Mouse (Mus musculus) kidney, embryonic 15.5 days (tissue): ENCODE measurements around the gene Gm5737. TPM values are rescaled to one million over a fixed set of nuclear protein-coding genes. Genes with fewer than 3 reads are reported as not detected.

Experiments used
- ATAC-seq: fragments of 200-750 bp; cut with Nextera tagmentation; replicated peaks from 2 replicates; pipeline ENCODE4 v1.8.0; 2017; ENCODE audit warnings: moderate TSS enrichment; ENCODE audit not compliant: low FRiP score
- H3K27ac ChIP-seq: fragments of 300-500 bp; sonication (generic); 2 replicates; pipeline ENCODE4 v1.5.1; 2015; ENCODE audit warnings: mild to moderate bottlenecking, inconsistent platforms
- H3K27me3 ChIP-seq: fragments of 300-500 bp; sonication (generic); 2 replicates; pipeline ENCODE4 v1.6.1; 2015; ENCODE audit warnings: inconsistent platforms
- H3K36me3 ChIP-seq: fragments of 300-500 bp; sonication (generic); 2 replicates; pipeline ENCODE4 v1.6.1; 2015; ENCODE audit warnings: inconsistent platforms
- H3K4me1 ChIP-seq: fragments of 300-500 bp; sonication (generic); 2 replicates; pipeline ENCODE4 v1.6.1; 2015; ENCODE audit warnings: inconsistent platforms
- H3K4me2 ChIP-seq: fragments of 300-500 bp; sonication (generic); 2 replicates; pipeline ENCODE4 v1.6.1; 2015; ENCODE audit warnings: moderate library complexity, mild to moderate bottlenecking, inconsistent platforms
- H3K4me3 ChIP-seq: fragments of 300-500 bp; sonication (generic); replicated peaks from 2 replicates; pipeline ENCODE4 v1.5.1; 2015; ENCODE audit warnings: mild to moderate bottlenecking, inconsistent platforms
- H3K9ac ChIP-seq: fragments of 300-500 bp; sonication (generic); 2 replicates; pipeline ENCODE4 v1.6.1; 2015; ENCODE audit warnings: mild to moderate bottlenecking, inconsistent platforms
- H3K9me3 ChIP-seq: fragments of 300-500 bp; sonication (generic); replicated peaks from 2 replicates; pipeline ENCODE4 v1.6.1; 2016; ENCODE audit warnings: inconsistent platforms
- WGBS: fragments of 180-500 bp; shearing (Covaris S2); methylation state at CpG from one replicate; pipeline ENCODE4 v1.1.7; 2015; ENCODE audit warnings: mixed read lengths; 5-methylcytosine and 5-hydroxymethylcytosine counted together
- polyA plus RNA-seq: library from polyadenylated mRNA; unstranded; fragments of >200 nt; fragmentation: Nextera tagmentation; extraction: Ambion mirVana; gene quantifications from 2 replicates; pipeline ENCODE4 v1.2.1, GENCODE M21; 2015

Gene Gm5737
- polyA plus RNA-seq, 1 experiment from 2014 or later, result not detected

- H3K36me3 ChIP-seq, result no peaks in the 10 kb centered on the region
- peak overlapping the region; percentile 51 for H3K9ac ChIP-seq
- H3K27ac ChIP-seq, result peak overlapping the region; percentile 86
- peak; percentile 55 for ATAC-seq
- no peaks in the 10 kb centered on the region for H3K9me3 ChIP-seq
- under 1% methylated on average over 46 of the region's 46 CpGs for WGBS
- H3K27me3 ChIP-seq, result peaks cover 9% of the 10 kb centered on the region; the same call in 1 of the 2 replicates
- peak overlapping the region; percentile 70 for H3K4me3 ChIP-seq
- H3K4me1 ChIP-seq, result peaks cover 26% of the 10 kb centered on the region
- peak overlapping the region; percentile 98 for H3K4me2 ChIP-seq
These were observed 18.5 kb downstream of the Gm5737 start for GRCm38 (mm10) chr7:120830431-120831381.

DNA sequence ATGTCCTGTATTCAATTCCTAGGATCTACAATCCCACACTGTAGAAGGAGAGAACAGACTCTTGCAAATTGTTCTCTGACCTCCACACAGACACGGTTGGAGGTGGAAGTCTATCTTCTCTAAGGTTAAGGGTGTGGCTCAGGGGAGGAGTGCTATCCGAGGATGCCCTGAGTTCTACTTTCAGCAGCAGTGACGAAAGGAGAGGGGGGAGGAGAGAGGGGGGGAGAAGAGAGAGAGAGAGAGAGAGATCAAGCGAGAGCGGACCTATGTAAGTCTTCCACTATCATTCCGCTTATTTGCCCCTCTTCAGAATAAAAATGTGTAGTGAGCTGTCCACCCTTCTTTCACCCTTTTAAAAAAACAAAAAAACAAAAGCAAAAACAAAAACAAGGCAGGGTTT lies 22.3 kb downstream of the Gm5737 start:
- H3K27ac ChIP-seq, result peak overlapping the region; percentile 85; the same call in 1 of the 2 replicates
- H3K36me3 ChIP-seq, result no peaks in the 10 kb centered on the region
- no peaks in the 10 kb centered on the region for H3K9me3 ChIP-seq
- H3K27me3 ChIP-seq, result peaks cover 9% of the 10 kb centered on the region; the same call in 1 of the 2 replicates
- whole genome bisulfite sequencing, result 47% methylated on average over 6 of the region's 6 CpGs
- peaks cover 39% of the 10 kb centered on the region for H3K4me1 ChIP-seq
- no peak for ATAC-seq
- H3K9ac ChIP-seq, result no peak overlapping the region
- H3K4me2 ChIP-seq, result peak overlapping the region; percentile 72
- peak overlapping the region; percentile 77 for H3K4me3 ChIP-seq

- Histone ChIP-seq H3K4me2 (peak overlapping the region; percentile 72), H3K27ac (peak overlapping the region; percentile 85), H3K36me3 (no peaks in the 10 kb centered on the region), H3K9ac (peak overlapping the region; percentile 41), H3K4me1 (peaks cover 37% of the 10 kb centered on the region), H3K9me3 (no peaks in the 10 kb centered on the region), H3K27me3 (peaks cover 9% of the 10 kb centered on the region; the same call in 1 of the 2 replicates), H3K4me3 (peak overlapping the region; percentile 77)
- WGBS, result 6% methylated on average over 14 of the region's 14 CpGs
- peak; percentile 79 for ATAC-seq
These were observed 22.8 kb downstream of the Gm5737 start for GRCm38 (mm10) chr7:120834863-120835372.

DNA sequence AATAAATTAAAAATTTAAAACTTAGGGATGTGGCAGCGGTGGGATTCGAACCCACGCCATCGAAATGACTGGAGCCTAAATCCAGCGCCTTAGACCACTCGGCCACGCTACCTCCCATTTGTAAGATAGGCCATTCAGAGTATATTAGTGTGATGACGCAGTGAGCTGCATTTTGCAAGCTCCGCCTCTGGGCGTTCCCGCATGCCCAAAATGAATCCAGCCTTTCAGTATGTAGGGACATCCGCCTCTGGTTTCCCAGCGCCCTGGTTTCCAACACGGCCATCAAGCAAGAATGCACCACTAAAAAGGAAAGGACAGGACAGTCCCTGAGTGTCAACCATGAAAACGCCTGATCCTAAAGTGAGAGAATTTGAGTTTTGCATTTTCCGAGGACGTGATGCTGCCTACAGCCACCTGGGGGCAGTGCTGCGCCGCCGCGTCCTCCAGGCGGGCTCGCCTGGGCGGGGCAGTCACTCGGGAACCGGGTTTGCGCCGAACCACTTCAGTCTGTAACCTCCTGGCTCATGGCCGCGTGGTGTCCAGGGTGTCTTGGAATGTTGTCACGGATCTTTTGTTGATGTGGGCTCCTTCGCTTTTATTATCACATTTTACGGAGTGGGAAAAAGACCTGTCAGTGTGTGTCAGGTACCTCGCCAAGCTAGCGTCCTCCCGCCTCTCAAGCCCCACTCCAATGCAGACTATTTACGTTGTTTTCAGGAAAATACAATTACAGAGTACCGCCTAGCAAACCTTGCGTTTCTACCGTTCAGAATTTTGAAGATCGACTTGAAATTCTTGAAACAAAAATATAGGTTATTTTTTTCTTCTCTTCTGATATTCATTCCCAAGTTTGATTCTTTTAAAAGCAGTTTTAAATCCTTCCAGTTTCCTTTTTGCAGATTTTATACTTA lies 23.5 kb downstream of the Gm5737 start:
- ATAC-seq, result peak; percentile 88

DNA sequence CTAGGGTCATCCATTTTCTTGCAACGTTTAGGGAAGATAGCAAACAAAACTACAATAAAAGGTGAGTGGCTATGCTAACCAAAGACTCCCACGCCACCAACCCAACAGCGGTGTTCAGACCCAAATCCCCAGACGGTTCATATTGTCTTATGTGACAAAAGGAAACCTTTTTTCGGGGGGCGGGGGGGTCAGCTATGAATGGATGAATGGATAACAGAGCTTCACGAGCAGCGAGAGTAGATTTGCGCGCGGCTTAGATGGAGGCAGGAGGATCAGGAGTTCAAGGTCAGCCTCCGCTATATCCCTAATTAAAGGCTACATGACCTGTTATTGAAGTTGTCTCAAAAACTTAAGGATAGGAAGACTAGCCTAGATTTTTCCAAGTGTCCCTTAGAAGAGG lies 24.2 kb downstream of the Gm5737 start:
- Histone ChIP-seq H3K27me3 (peaks cover 9% of the 10 kb centered on the region; the same call in 1 of the 2 replicates), H3K9ac (peak overlapping the region; percentile 59; the same call in 1 of the 2 replicates), H3K4me2 (peak overlapping the region; percentile 72), H3K9me3 (no peaks in the 10 kb centered on the region), H3K36me3 (no peaks in the 10 kb centered on the region), H3K4me3 (peak overlapping the region; percentile 77), H3K4me1 (peaks cover 22% of the 10 kb centered on the region), H3K27ac (no peak overlapping the region)
- ATAC-seq, result no peak
- 5% methylated on average over 12 of the region's 12 CpGs for WGBS

More for the DNA sequence above, 23.5 kb downstream of the Gm5737 start:
- Histone ChIP-seq H3K27ac (peak overlapping the region; percentile 87), H3K4me2 (peak overlapping the region; percentile 72), H3K27me3 (peaks cover 9% of the 10 kb centered on the region; the same call in 1 of the 2 replicates), H3K4me1 (peaks cover 29% of the 10 kb centered on the region), H3K36me3 (no peaks in the 10 kb centered on the region), H3K9me3 (no peaks in the 10 kb centered on the region), H3K4me3 (peak overlapping the region; percentile 77), H3K9ac (peak overlapping the region; percentile 59)
- under 1% methylated on average over 41 of the region's 41 CpGs for WGBS

DNA sequence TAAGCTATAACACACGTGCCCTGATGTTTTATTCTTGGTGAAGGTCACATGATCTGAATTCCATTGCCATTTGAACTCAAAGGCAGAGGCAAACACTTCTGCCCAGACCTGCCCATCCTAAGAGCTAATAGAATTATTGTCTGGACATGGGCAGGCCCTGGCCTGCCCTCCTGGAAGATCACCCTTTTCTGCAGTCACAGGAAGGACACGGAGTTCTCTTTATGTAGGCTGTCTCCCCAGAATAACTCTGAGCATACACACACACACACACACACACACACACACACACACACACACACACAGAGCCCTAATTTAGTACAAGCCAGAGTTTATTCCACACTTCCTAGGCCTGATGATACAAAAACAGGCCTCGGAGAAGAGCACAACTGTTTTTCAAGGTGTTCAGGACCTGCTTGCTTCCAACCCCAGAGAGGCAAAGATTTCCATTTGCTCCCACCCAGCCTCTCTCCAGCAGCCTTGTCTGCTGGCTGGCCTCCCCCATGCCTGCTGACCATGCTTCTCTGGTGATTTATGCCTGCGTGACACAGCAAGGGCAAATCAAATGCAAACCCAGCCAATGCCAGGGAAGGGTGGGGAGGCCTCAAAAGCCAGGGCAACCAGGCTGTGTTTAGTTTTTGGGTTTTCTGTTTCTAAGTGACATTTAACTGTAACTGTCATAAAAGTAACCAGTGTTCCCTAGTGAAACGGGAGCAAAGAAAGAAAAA lies 26.4 kb downstream of the Gm5737 start:
- Histone ChIP-seq H3K36me3 (no peaks in the 10 kb centered on the region), H3K4me1 (peaks cover 23% of the 10 kb centered on the region), H3K4me2 (no peak overlapping the region), H3K27ac (peak overlapping the region; percentile 54; the same call in 1 of the 2 replicates), H3K4me3 (no peak overlapping the region), H3K9ac (no peak overlapping the region), H3K27me3 (no peaks in the 10 kb centered on the region), H3K9me3 (no peaks in the 10 kb centered on the region)
- ATAC-seq, result no peak
- 39% methylated on average over 5 of the region's 5 CpGs for WGBS

DNA sequence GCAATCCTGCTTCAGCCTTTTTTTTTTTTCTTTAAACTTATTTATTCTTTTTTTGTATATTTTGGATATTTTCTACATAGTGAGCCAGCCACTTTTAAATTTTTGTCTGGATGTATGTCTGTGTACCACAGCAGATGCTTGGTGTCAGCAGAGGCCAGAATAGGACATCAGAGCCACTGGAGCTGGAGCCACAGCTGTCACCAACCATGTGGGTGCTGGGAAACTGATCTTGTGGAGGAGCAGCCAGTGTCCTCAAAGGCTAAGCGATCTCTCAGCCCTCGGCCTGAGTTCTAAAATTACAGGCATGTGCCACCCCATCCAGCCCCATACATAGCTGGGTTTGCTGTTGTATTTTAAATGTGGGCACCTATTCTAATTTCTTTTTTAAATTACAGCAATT lies 27.6 kb downstream of the Gm5737 start:
- WGBS, result 50% methylated on average over 2 of the region's 2 CpGs
- Histone ChIP-seq H3K4me1 (peaks cover 29% of the 10 kb centered on the region), H3K9ac (no peak overlapping the region), H3K4me2 (no peak overlapping the region), H3K36me3 (no peaks in the 10 kb centered on the region), H3K27me3 (no peaks in the 10 kb centered on the region), H3K27ac (no peak overlapping the region), H3K4me3 (no peak overlapping the region), H3K9me3 (no peaks in the 10 kb centered on the region)
- no peak for ATAC-seq

DNA sequence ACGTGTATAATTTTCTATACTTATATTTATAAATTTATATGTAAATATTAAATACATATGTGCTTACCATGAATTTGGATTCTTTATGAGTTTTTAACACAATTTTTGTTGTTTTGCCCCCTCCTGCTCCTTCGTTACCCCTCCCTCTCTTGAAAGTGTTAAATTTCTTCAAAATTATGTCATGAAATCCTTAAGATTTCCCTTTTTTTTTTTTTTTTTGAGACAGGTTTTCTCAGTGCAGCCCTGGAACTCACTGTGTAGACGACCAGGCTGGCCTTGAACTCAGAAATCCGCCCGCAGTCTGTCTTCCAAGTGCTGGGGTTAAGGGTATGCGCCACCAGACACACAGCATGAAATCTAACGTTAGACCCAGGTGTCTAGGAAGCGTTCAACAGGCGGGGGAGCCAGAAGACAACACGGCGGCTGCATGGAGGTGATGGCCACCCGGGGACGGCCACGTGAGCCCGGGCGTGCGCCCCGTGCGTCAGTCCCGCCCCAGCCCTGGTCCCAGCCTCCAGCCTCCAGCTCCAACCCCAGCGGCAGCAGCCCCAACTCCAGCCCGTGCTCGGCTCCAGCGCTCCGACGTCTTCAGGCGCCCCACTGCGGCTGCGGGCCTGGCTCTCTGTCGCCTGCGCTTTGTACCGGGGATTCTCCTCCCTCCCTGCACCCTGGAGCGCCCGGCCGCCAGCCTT lies 30.3 kb downstream of the Gm5737 start, which contains the start of gene Eef2k:
Gene Eef2k, plus strand, starts transcription at position 487 of the 692 bp plus-strand sequence.
- peak within 1 kb of the TSS; percentile 70 for H3K9ac ChIP-seq

DNA sequence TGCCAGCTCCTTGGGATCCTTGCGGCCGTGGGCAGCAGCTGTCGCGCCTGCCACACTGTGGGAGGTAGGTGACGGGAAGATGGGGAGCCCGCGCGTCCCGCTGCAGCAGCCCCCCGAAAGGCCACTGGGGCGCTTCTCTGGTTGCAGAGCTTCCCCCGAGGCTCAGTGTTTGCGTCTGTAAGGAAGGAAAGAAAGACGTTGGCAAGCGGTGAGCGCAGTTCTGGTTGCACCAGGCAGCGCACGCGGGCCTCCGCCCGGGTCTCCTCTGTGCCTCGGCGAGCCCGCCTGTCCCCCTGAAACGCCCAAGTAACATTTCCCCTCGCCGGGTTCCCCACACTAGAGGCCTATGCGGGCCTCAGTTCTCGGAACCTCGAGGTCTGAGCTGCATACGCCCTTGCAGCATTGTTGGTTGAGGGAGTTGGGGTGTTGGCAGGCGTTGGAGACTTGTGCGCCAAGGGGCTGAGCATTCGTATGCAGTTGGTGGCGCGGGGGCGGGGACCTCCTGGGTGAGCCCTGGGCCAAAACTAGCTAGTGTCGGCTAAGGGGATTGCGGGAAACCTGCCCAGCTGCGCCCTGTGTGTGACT lies 31.0 kb downstream of the Gm5737 start:
- peak overlapping the region; percentile 70 for H3K9ac ChIP-seq
- 0% methylated on average over 40 of the region's 40 CpGs for WGBS
- H3K4me1 ChIP-seq, result peaks cover 27% of the 10 kb centered on the region
- H3K9me3 ChIP-seq, result no peaks in the 10 kb centered on the region
- H3K36me3 ChIP-seq, result peaks cover 3% of the 10 kb centered on the region
- peak; percentile 71 for ATAC-seq
- 0 out of 2 replicates have a peak, but pooled peaks cover 2% of the 10 kb centered on the region for H3K27me3 ChIP-seq
- H3K4me3 ChIP-seq, result peak overlapping the region; percentile 60
- peak overlapping the region; percentile 82 for H3K4me2 ChIP-seq
- H3K27ac ChIP-seq, result peak overlapping the region; percentile 94

More for the DNA sequence above, 30.3 kb downstream of the Gm5737 start, which contains the start of gene Eef2k:
- peak within 1 kb of the TSS; percentile 94 for H3K27ac ChIP-seq
- ATAC-seq, result peak; percentile 95
- H3K4me1 ChIP-seq, result peaks cover 27% of the 10 kb centered on the region
- H3K36me3 ChIP-seq, result no peaks in the 10 kb centered on the region; the same call in 1 of the 2 replicates
- H3K4me3 ChIP-seq, result peak within 1 kb of the TSS; percentile 60
- WGBS, result 4% methylated on average over 35 of the region's 35 CpGs
- no peaks in the 10 kb centered on the region for H3K9me3 ChIP-seq
- H3K27me3 ChIP-seq, result 0 out of 2 replicates have a peak, but pooled peaks cover 2% of the 10 kb centered on the region
- peak within 1 kb of the TSS; percentile 82 for H3K4me2 ChIP-seq

GRCm38 (mm10) chr7:120843852-120844435 lies 31.8 kb downstream of the Gm5737 start:
- Histone ChIP-seq H3K27ac (peak overlapping the region; percentile 94), H3K4me2 (peak overlapping the region; percentile 82)

More at GRCm38 (mm10) chr7:120843852-120844435, 31.8 kb downstream of the Gm5737 start:
- Histone ChIP-seq H3K27me3 (0 out of 2 replicates have a peak, but pooled peaks cover 2% of the 10 kb centered on the region), H3K9ac (peak overlapping the region; percentile 70), H3K9me3 (no peaks in the 10 kb centered on the region), H3K4me1 (peaks cover 21% of the 10 kb centered on the region), H3K4me3 (peak overlapping the region; percentile 60), H3K36me3 (peaks cover 3% of the 10 kb centered on the region)
- 3% methylated on average over 16 of the region's 16 CpGs for WGBS
- ATAC-seq, result 0 out of 2 replicates have a peak, but pooled peaks have one; percentile 2
